Mouse (Mus musculus): ENCODE measurements at regions not wholly inside any gene's neighbourhood (a gene's known extent, or its start where the extent isn't known, plus 50 kb on each side); places are given as distances from the start of the nearest gene placed in this dataset.

DNA sequence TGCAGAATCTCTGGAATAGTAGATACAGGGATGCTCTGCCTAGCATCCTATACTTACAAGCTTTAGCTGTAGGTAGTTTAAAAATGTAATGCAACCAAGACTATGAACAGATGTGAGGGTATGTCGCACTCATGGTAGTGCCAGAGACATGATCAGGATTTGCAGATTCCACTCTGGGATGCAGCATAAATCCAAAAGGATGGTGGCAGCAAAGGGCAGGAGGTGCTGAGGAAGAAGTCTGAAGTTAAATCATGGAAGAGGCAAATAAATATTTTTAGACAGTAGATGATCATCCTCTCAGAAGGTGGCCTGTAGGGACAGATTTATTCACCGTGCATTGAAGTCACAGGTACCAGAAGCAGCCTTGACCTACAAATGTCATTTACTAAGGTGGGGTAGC is 768.1 kb upstream of the Kirrel3 start:
- TF ChIP-seq CTCF (IDR thresholded peaks at IDR 0.05): no peak
- no peak for TF ChIP-seq EP300 (IDR thresholded peaks at IDR 0.05; ENCODE audit: insufficient read depth, low read depth, low read length)
- no peak for TF ChIP-seq POLR2A (IDR thresholded peaks at IDR 0.05; ENCODE audit: insufficient read depth, low read depth, low read length)

Measured in heart, adult 2 months (tissue).